Mouse (Mus musculus) frontal cortex, postnatal 10 days (tissue): ENCODE measurements around the gene 1110004F10Rik.
"Not testable (repeated sequence)": the region's sequence is repeated elsewhere in the genome, so short reads cannot be mapped to it uniquely, and the experiment has no call there.

ENCODE experiments used
- DNase-seq, 2 experiments: peaks; one replicate each; pipeline ENCODE4 v3.0.0; 2022; ENCODE audit warnings: low spot score in 2 of 2, mixed read lengths in 1 of 2

The 1110004F10Rik gene

DNA sequence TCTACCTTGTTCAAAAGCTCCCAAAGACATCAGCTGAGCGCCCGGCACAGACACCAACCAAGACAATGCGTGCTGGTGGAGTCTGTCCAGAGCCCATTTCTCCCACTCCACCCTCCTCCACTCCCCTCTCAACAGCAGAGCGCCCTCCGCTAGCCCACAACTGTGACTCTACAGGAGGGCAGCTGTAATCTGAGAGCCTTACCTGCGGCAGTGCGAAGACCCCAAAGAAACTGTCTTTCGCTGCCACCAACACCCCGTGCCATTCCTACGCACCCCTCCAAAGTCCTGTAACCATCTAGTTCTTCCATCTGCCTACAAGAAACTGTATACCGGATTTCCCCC lies at the start of gene 1110004F10Rik:
Gene 1110004F10Rik (plus strand): TSS at position 202 of the 342 bp plus-strand sequence.
- DNase-seq, result no peak

DNA sequence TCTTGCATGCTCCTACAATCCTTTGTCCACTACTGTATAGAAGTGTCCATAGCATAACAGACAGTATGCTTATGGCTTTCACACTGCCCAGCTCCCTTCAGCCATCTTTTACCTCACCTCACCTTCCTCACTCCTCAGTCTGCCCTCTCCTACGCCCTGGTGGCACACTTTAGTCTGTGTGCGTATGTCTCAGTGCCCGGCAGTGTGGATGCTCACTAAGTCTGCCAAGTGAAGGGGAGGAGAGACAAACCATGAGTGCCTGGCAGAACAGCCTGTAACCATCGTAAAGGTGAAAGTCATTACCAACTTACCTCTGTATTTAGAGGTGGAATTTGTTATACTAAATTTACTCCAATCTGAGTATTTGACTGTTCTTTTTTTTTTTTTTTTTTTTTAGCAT lies 36.5 kb upstream of the 1110004F10Rik start:
- no peak for DNase-seq

DNA sequence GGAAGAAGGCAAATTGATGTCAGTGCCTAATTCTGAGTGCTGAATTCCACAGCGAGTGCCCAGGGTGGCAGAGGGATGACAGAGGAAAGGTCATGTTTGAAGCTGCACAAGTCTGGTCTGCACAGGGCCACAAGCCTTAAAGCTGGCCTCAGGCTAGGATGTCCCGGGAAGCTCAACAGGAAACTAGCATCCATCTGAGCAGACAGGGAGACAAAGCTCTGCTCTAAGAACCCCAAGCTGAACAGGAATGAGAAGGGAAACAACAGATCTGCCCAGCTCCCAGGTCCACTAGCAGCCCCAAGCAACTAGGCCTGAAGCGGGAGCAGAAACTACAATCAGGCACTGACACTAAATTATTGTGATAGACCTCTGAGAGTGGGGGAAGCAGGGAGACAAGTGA lies 9.2 kb upstream of the 1110004F10Rik start:
- no peak for DNase-seq

GRCm38 (mm10) chr7:116030597-116031387 lies 8.4 kb upstream of the 1110004F10Rik start:
- DNase-seq, result no peak

- no peak for DNase-seq
These were observed 7.8 kb upstream of the 1110004F10Rik start for GRCm38 (mm10) chr7:116031388-116031717.

GRCm38 (mm10) chr7:116031718-116032595 lies 7.2 kb upstream of the 1110004F10Rik start:
- DNase-seq, result peak; percentile 9 to 29

GRCm38 (mm10) chr7:116032596-116033307 lies 6.4 kb upstream of the 1110004F10Rik start:
- DNase-seq, result peak; percentile 46 to 73

- DNase-seq, result peak; percentile 32 to 52
These were observed 5.6 kb upstream of the 1110004F10Rik start for GRCm38 (mm10) chr7:116033371-116034241.

GRCm38 (mm10) chr7:116034282-116034758 lies 4.9 kb upstream of the 1110004F10Rik start:
- peak; percentile 22 to 39 for DNase-seq

DNA sequence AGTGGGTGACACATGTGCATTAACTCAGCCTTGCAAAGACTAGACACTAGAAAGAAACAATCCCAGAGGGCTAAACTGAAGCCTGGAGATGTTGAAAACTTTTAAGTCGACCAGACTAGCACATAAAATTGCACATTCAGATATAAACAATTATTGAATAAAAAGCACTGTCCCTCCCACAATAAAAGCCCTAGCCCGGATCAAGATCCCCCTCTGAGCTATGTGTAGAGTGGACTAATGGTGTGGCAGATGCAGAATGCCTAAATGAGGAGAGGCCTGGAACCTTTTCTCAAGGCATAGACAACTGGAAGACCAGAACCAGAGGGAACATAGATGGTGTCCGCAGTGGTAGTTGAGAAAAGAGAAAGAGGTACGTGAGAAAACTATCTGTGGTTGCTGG lies 3.7 kb upstream of the 1110004F10Rik start:
- no peak for DNase-seq

GRCm38 (mm10) chr7:116036591-116037555 lies 2.3 kb upstream of the 1110004F10Rik start:
- DNase-seq, result no peak

DNA sequence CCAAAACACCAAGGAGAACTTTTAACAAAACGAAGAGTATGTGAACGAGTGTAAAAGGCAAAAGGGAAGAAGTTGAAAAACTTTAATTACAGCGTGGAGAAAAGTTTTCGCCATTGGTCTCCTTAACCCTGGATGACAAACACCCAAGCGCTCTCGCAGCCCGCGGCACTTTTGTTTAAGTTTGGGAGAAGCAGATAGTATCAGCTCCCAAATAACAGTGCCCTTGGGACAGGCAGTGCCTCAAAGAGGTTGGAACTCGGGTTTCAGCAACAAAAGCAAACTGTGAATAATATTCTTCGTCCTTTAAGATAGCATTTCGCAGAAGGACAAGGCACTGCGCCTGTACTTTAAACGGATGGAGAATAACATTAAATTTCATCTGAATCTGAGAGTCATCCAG lies 1.2 kb upstream of the 1110004F10Rik start:
- no peak for DNase-seq

DNA sequence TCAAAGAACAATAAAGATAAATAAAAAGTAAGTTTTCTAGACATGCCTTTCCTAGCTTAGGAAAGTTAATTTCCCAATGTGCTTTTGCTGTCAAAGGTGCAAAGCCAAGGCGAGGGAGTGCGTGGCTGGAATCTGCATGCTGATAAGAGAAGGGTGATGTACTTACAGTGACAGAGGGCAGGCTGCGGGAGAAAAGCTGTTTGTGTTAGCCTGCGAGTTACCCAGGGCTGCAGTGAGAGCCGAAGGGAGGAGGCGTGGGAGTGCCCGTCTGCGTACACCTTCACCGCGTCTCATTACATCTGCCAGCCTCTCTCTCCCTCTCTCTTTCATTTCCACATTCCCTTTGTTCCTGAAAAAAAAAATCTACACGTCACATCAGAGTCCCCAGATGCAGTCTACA lies 686 bp upstream of the 1110004F10Rik start, which contains the start of gene Sox6:
Gene Sox6 (minus strand): TSS at position 286 of the 400 bp plus-strand sequence.
- DNase-seq, result no peak

DNA sequence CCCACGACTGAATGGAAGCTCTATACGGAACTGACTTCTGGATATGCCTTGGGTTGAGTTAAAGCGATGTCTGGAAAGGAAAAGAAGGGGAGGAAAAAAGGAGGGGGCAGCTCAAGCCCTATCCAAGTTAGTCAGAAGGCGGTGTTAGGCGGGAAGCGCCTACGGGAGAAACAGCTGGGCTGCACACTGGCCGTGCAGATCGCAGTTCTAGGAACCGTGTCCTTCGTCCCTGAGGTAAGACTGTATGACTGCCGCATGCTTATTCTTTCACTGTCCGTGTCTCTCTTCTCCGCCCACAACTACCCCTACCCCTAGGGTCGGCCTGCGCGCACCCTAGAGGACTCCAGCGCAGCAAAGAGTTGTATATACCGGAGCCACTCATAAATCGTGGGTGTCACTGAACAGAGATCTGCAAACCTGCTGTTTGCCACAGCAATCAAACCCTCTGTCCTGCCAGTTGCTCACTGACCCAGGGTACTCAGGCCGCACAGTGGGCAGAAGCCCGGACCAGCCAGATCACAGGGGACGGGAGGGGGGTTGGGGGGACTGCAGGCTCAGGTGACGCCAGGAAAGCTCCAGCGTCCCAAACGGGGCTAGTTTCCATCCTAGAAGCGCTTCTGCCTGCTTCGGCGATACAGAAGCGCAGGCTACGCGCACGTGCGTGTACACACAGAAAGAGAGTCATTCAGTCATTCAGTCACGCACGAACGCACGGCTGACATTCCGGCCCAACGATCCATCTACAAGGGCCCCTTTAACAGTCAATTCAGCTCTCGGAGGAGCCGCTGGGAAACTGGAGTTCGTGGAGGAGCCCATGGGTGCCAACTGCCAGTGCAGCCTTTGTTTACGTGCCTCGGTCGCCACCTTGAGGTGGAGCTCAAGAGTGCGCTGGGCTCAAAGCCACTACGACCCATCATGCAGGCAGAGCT lies 605 bp downstream of the 1110004F10Rik start:
- DNase-seq, result peak; percentile 70 to 83

- DNase-seq, result no peak
These were observed 1.3 kb downstream of the 1110004F10Rik start for GRCm38 (mm10) chr7:116040470-116041019.

GRCm38 (mm10) chr7:116060739-116061138 lies 21.5 kb downstream of the 1110004F10Rik start:
- no peak for DNase-seq

DNA sequence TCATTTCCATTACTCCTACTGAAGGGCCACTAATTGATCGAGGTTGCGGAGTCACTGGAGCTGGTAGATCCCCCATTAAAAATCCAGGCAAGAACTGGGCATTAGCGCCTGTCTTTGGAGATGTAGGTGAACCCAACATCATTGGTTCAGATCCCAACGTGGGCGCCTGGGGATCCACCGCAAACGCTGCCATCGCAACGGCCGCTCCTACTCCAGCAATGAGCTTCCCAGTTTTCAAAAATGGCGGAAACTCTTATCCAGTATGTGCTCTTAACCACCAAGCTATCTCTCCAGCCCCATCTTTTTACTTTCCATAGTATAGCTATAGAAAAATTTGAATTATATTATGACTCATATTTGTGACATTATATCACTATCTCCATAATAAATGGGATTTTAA lies 45.2 kb downstream of the 1110004F10Rik start, which contains the start of gene Gm4353:
Gene Gm4353 (minus strand): TSS at position 270 of the 400 bp plus-strand sequence.
- DNase-seq, result not testable (repeated sequence)
